Mouse (Mus musculus) MEL (cell line): ENCODE data around the gene Prph. TPM values are rescaled to one million over a fixed set of nuclear protein-coding genes. Genes with fewer than 3 reads are reported as not detected.
A peak's percentile ranks its signal among the peaks of the same experiment; 100 is the strongest.

Source experiments
- DNase-seq: peaks from one replicate; pipeline ENCODE4 v3.0.0; 2011; ENCODE audit warnings: low read depth, low spot score
- H3K27ac ChIP-seq: 2 replicates; pipeline ENCODE4 v1.5.1; 2012; ENCODE audit warnings: low read depth, mild to moderate bottlenecking, control low read depth, low read length, moderate library complexity; ENCODE audit not compliant: control insufficient read depth
- H3K27me3 ChIP-seq, 2 experiments: fragments of 150-350 bp in 1 of 2; sonication (generic) in 1 of 2; 2 replicates each; pipeline ENCODE4 v1.6.1; 2012; ENCODE audit warnings: low read length in 2 of 2, mild to moderate bottlenecking in 2 of 2, improper control_type of control experiment in 1 of 2, moderate library complexity in 1 of 2; ENCODE audit not compliant: insufficient read depth in 2 of 2, control insufficient read depth in 1 of 2
- H3K36me3 ChIP-seq, 2 experiments: 2 replicates each; pipeline ENCODE4 v1.6.1; 2012 to 2014; ENCODE audit warnings: low read length in 2 of 2, improper control_type of control experiment in 1 of 2, inconsistent platforms in 1 of 2, mild to moderate bottlenecking in 1 of 2; ENCODE audit not compliant: insufficient read depth in 2 of 2, control insufficient read depth in 1 of 2
- H3K4me1 ChIP-seq, 2 experiments: fragments of 150-350 bp in 1 of 2; sonication (generic) in 1 of 2; 2 replicates each; pipeline ENCODE4 v1.6.1; 2012; ENCODE audit warnings: low read length in 2 of 2, improper control_type of control experiment in 1 of 2, mild to moderate bottlenecking in 1 of 2; ENCODE audit not compliant: insufficient read depth in 2 of 2, control insufficient read depth in 1 of 2
- H3K4me3 ChIP-seq, 2 experiments: fragments of 150-350 bp in 1 of 2; sonication (generic) in 1 of 2; 2 replicates each; pipeline ENCODE4 v1.5.1; 2012; ENCODE audit warnings: low read depth in 2 of 2, low read length in 2 of 2, mild to moderate bottlenecking in 2 of 2, moderate library complexity in 2 of 2, control low read depth in 1 of 2, improper control_type of control experiment in 1 of 2; ENCODE audit not compliant: control insufficient read depth in 1 of 2, insufficient read depth in 1 of 2
- H3K79me2 ChIP-seq: 2 replicates; pipeline ENCODE4 v1.6.1; 2012; ENCODE audit warnings: mild to moderate bottlenecking, low read length, moderate library complexity; ENCODE audit not compliant: control insufficient read depth, poor library complexity, insufficient read depth
- H3K9ac ChIP-seq: 2 replicates; pipeline ENCODE4 v1.6.1; 2012; ENCODE audit warnings: low read depth, mild to moderate bottlenecking, control low read depth, low read length, moderate library complexity; ENCODE audit not compliant: control insufficient read depth, poor library complexity, severe bottlenecking
- H3K9me3 ChIP-seq: fragments of 150-350 bp; sonication (generic); replicated peaks from 2 replicates; pipeline ENCODE4 v1.6.1; 2012; ENCODE audit warnings: mild to moderate bottlenecking, low read length, improper control_type of control experiment, moderate library complexity; ENCODE audit not compliant: insufficient read depth
- BHLHE40 ChIP-seq: IDR thresholded peaks from 2 replicates; pipeline ENCODE4 v1.6.1; 2012; ENCODE audit warnings: low read depth, mild to moderate bottlenecking, inconsistent platforms, low read length, improper control_type of control experiment, borderline replicate concordance
- CHD1 ChIP-seq: IDR thresholded peaks from 2 replicates; pipeline ENCODE4 v1.6.1; 2012; ENCODE audit warnings: low read depth, mild to moderate bottlenecking, inconsistent platforms, low read length, improper control_type of control experiment
- CHD2 ChIP-seq: IDR thresholded peaks from 2 replicates; pipeline ENCODE4 v1.6.1; 2011; ENCODE audit warnings: low read length, improper control_type of control experiment
- E2F4 ChIP-seq: IDR thresholded peaks from 2 replicates; pipeline ENCODE4 v1.6.1; 2011; ENCODE audit warnings: low read depth, low read length, improper control_type of control experiment, borderline replicate concordance
- ELF1 ChIP-seq: IDR thresholded peaks from 2 replicates; pipeline ENCODE4 v1.6.1; 2014; ENCODE audit warnings: low read depth, mild to moderate bottlenecking, inconsistent platforms, low read length, improper control_type of control experiment, moderate library complexity
- EP300 ChIP-seq, 2 experiments: IDR thresholded peaks; 2 replicates each; pipeline ENCODE4 v1.6.1; 2011; ENCODE audit warnings: improper control_type of control experiment in 2 of 2, low read length in 2 of 2, low read depth in 1 of 2, mild to moderate bottlenecking in 1 of 2
- ETS1 ChIP-seq: IDR thresholded peaks from 2 replicates; pipeline ENCODE4 v1.6.1; 2012; ENCODE audit warnings: low read depth, mild to moderate bottlenecking, inconsistent platforms, low read length, improper control_type of control experiment, moderate library complexity
- GATA1 ChIP-seq: IDR thresholded peaks from 2 replicates; pipeline ENCODE4 v1.6.1; 2011; ENCODE audit warnings: low read depth, low read length, improper control_type of control experiment
- HCFC1 ChIP-seq: IDR thresholded peaks from 2 replicates; pipeline ENCODE4 v1.6.1; 2012; ENCODE audit warnings: low read depth, mild to moderate bottlenecking, inconsistent platforms, low read length, improper control_type of control experiment, moderate library complexity
- JUND ChIP-seq: IDR thresholded peaks from 2 replicates; pipeline ENCODE4 v1.6.1; 2011; ENCODE audit warnings: low read depth, mild to moderate bottlenecking, improper control_type of control experiment, low read length
- KAT2A ChIP-seq: conservative IDR thresholded peaks from 2 replicates; pipeline ENCODE4 v1.6.1; 2012; ENCODE audit warnings: low read depth, low read length, improper control_type of control experiment, inconsistent platforms
- MAFK ChIP-seq: IDR thresholded peaks from 2 replicates; pipeline ENCODE4 v1.6.1; 2011; ENCODE audit warnings: low read depth, mild to moderate bottlenecking, low read length, improper control_type of control experiment, borderline replicate concordance
- MAX ChIP-seq: IDR thresholded peaks from 2 replicates; pipeline ENCODE4 v1.6.1; 2011; ENCODE audit warnings: low read length, improper control_type of control experiment
- MAZ ChIP-seq: IDR thresholded peaks from 2 replicates; pipeline ENCODE4 v1.6.1; 2012; ENCODE audit warnings: low read depth, mild to moderate bottlenecking, inconsistent platforms, low read length, improper control_type of control experiment
- MEF2A ChIP-seq: IDR thresholded peaks from 2 replicates; pipeline ENCODE4 v1.6.1; 2014; ENCODE audit warnings: low read depth, mild to moderate bottlenecking, inconsistent platforms, low read length, improper control_type of control experiment; ENCODE audit not compliant: poor library complexity, insufficient replicate concordance, severe bottlenecking; ENCODE audit errors: extremely low read depth
- MXI1 ChIP-seq: IDR thresholded peaks from 2 replicates; pipeline ENCODE4 v1.6.1; 2011; ENCODE audit warnings: mild to moderate bottlenecking, low read depth, low read length, improper control_type of control experiment
- MYB ChIP-seq: IDR thresholded peaks from 2 replicates; pipeline ENCODE4 v1.6.1; 2011; ENCODE audit warnings: mild to moderate bottlenecking, low read depth, low read length, improper control_type of control experiment
- MYC ChIP-seq: IDR thresholded peaks from 2 replicates; pipeline ENCODE4 v1.6.1; 2011; ENCODE audit warnings: low read depth, mild to moderate bottlenecking, low read length, improper control_type of control experiment, moderate library complexity
- NELFE ChIP-seq: IDR thresholded peaks from 2 replicates; pipeline ENCODE4 v1.6.1; 2011; ENCODE audit warnings: low read depth, low read length, improper control_type of control experiment
- NRF1 ChIP-seq: IDR thresholded peaks from 2 replicates; pipeline ENCODE4 v1.6.1; 2014; ENCODE audit warnings: low read depth, mild to moderate bottlenecking, inconsistent platforms, low read length, improper control_type of control experiment, moderate library complexity; ENCODE audit not compliant: poor library complexity, insufficient read depth, severe bottlenecking
- POLR2A ChIP-seq, 2 experiments: IDR thresholded peaks; 2 replicates each; pipeline ENCODE4 v1.6.1; 2011 to 2012; ENCODE audit warnings: low read length in 2 of 2, mild to moderate bottlenecking in 2 of 2, control low read depth in 1 of 2, improper control_type of control experiment in 1 of 2, low read depth in 1 of 2, moderate library complexity in 1 of 2; ENCODE audit not compliant: control insufficient read depth in 1 of 2, insufficient read depth in 1 of 2, poor library complexity in 1 of 2
- POLR2AphosphoS2 ChIP-seq: IDR thresholded peaks from 2 replicates; pipeline ENCODE4 v1.6.1; 2011; ENCODE audit warnings: low read length, improper control_type of control experiment
- POLR2AphosphoS5 ChIP-seq: IDR thresholded peaks from 2 replicates; pipeline ENCODE4 v1.6.1; 2012; ENCODE audit warnings: low read depth, borderline replicate concordance, mild to moderate bottlenecking, inconsistent platforms, low read length, moderate library complexity, mixed read lengths
- RAD21 ChIP-seq: IDR thresholded peaks from 2 replicates; pipeline ENCODE4 v1.6.1; 2011; ENCODE audit warnings: mild to moderate bottlenecking, low read depth, low read length, improper control_type of control experiment
- RCOR1 ChIP-seq: IDR thresholded peaks from 2 replicates; pipeline ENCODE4 v1.6.1; 2012; ENCODE audit warnings: low read depth, mild to moderate bottlenecking, inconsistent platforms, low read length, improper control_type of control experiment
- SIN3A ChIP-seq: IDR thresholded peaks from 2 replicates; pipeline ENCODE4 v1.6.1; 2012; ENCODE audit warnings: low read length, improper control_type of control experiment, inconsistent platforms
- SMC3 ChIP-seq: IDR thresholded peaks from 2 replicates; pipeline ENCODE4 v1.6.1; 2011; ENCODE audit warnings: low read depth, low read length, improper control_type of control experiment
- TAL1 ChIP-seq: IDR thresholded peaks from 2 replicates; pipeline ENCODE4 v1.6.1; 2012; ENCODE audit warnings: mild to moderate bottlenecking, inconsistent platforms, low read length, moderate library complexity, mixed read lengths
- TBP ChIP-seq: IDR thresholded peaks from 2 replicates; pipeline ENCODE4 v1.8.0; 2011; ENCODE audit warnings: low read depth, low read length, improper control_type of control experiment
- UBTF ChIP-seq: IDR thresholded peaks from 2 replicates; pipeline ENCODE4 v1.6.1; 2012; ENCODE audit warnings: low read depth, mild to moderate bottlenecking, inconsistent platforms, low read length, improper control_type of control experiment, moderate library complexity, borderline replicate concordance; ENCODE audit not compliant: insufficient read depth
- USF1 ChIP-seq: IDR thresholded peaks from 2 replicates; pipeline ENCODE4 v1.6.1; 2014; ENCODE audit warnings: low read depth, mild to moderate bottlenecking, inconsistent platforms, low read length, improper control_type of control experiment, moderate library complexity
- USF2 ChIP-seq, 2 experiments: IDR thresholded peaks; 2 replicates each; pipeline ENCODE4 v1.6.1; 2011 to 2012; ENCODE audit warnings: improper control_type of control experiment in 2 of 2, low read length in 2 of 2, borderline replicate concordance in 1 of 2, inconsistent platforms in 1 of 2, low read depth in 1 of 2, mild to moderate bottlenecking in 1 of 2; ENCODE audit not compliant: insufficient read depth in 1 of 2
- ZC3H11A ChIP-seq: IDR thresholded peaks from 2 replicates; pipeline ENCODE4 v1.6.1; 2012; ENCODE audit warnings: low read depth, mild to moderate bottlenecking, inconsistent platforms, low read length, improper control_type of control experiment
- ZKSCAN1 ChIP-seq: IDR thresholded peaks from 2 replicates; pipeline ENCODE4 v1.6.1; 2012; ENCODE audit warnings: low read depth, mild to moderate bottlenecking, inconsistent platforms, low read length, improper control_type of control experiment, moderate library complexity
- ZMIZ1 ChIP-seq: IDR thresholded peaks from 2 replicates; pipeline ENCODE4 v1.6.1; 2012; ENCODE audit warnings: low read depth, mild to moderate bottlenecking, inconsistent platforms, low read length, improper control_type of control experiment, moderate library complexity
- ZNF384 ChIP-seq: IDR thresholded peaks from 2 replicates; pipeline ENCODE4 v1.6.1; 2012; ENCODE audit warnings: low read depth, mild to moderate bottlenecking, inconsistent platforms, low read length, improper control_type of control experiment
- polyA plus RNA-seq, 2 experiments: library from polyadenylated mRNA; stranded (reverse) in 1 of 2; unstranded in 1 of 2; fragments of >175 nt in 1 of 2; fragments of >200 nt in 1 of 2; gene quantifications; 2 replicates each; pipeline versions ENCODE4 v1.2.1 to v1.2.4; 2012; ENCODE audit warnings: low replicate concordance in 2 of 2, low read depth in 1 of 2; ENCODE audit not compliant: insufficient read length in 2 of 2, insufficient read depth in 1 of 2, missing spikeins in 1 of 2
- total RNA-seq: library from RNA; depleted of rRNA; stranded (reverse); fragments of 300-350 nt; gene quantifications from 2 replicates; pipeline ENCODE4 v1.2.3, GENCODE M21; 2012

The Prph gene
- total and polyA plus RNA-seq, 3 experiments: not detected

DNA sequence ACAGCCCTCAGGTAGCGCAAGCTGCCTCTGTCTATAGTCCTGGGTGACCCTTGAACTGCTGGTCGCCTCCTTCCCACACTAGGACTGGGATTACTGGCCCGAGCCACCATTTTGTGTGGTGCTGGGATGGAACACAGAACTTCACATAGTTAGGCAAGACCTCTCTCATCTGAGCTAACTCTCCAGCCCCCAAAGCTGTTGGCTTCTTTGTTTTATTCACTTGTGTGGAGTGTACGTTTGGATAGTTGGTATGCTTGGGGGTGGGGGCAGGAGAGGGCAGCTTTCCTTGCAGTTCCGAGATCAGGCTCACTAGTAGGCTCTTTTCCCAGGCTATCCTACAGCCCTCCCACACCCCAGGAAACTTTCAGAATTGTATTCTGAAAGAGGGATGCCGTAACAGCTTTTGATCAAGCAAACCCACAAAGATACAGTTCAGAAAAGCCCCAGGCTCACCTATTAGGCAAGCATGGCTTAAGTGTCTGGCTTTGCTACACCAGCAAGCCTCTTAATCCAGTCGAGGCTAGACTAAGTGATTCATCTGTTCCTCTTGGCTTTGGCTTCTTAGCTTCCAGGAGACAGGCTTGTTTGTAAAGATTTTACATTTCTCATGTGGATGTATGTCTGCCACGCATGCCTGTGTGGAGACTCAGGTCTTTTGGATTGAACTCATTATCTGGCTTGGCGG is 22.8 kb upstream of the Prph start:
- H3K27ac ChIP-seq: peak overlapping the region; percentile 84
- H3K79me2 ChIP-seq: peaks cover 33% of the 10 kb centered on the region
- no peak for TF ChIP-seq POLR2AphosphoS5
- TF ChIP-seq GATA1: no peak
- TF ChIP-seq MYC: no peak
- TF ChIP-seq JUND: no peak
- no peak for TF ChIP-seq USF2 (IDR thresholded peaks at IDR 0.05; ENCODE audit: borderline replicate concordance in 1 of 2, insufficient read depth in 1 of 2, low read depth in 1 of 2, low read length in 2 of 2)
- no peak for TF ChIP-seq E2F4
- TF ChIP-seq BHLHE40: no peak
- TF ChIP-seq MYB: no peak
- peak; percentile 43; the same call in 1 of the 2 replicates for TF ChIP-seq MXI1
- no peak for TF ChIP-seq SMC3
- no peak for TF ChIP-seq RCOR1
- no peak; a peak in 1 of 4 replicates for TF ChIP-seq POLR2A (IDR thresholded peaks at IDR 0.05; ENCODE audit: control insufficient read depth in 1 of 2, insufficient read depth in 1 of 2, low read depth in 1 of 2, low read length in 2 of 2, poor library complexity in 1 of 2)
- TF ChIP-seq UBTF: no peak
- no peak for TF ChIP-seq USF1
- 0 out of 2 replicates have a peak, but pooled peaks have one; percentile 22 for TF ChIP-seq MAZ
- TF ChIP-seq EP300 (IDR thresholded peaks at IDR 0.05; ENCODE audit: low read depth in 1 of 2, low read length in 2 of 2): 0 out of 4 replicates have a peak, but pooled peaks have one; percentile 26 to 36
- TF ChIP-seq HCFC1: no peak
- 0 out of 2 replicates have a peak, but pooled peaks have one; percentile 25 for TF ChIP-seq NELFE
- no peak; the same call in 1 of the 2 replicates for TF ChIP-seq ZMIZ1
- no peak for TF ChIP-seq TAL1
- TF ChIP-seq CHD1: no peak
- no peak for TF ChIP-seq ELF1
- no peak for TF ChIP-seq CHD2
- TF ChIP-seq SIN3A: peak; percentile 44; the same call in 1 of the 2 replicates
- no peak; the same call in 1 of the 2 replicates for TF ChIP-seq MAX
- TF ChIP-seq POLR2AphosphoS2: no peak
- TF ChIP-seq ETS1: no peak
- TF ChIP-seq RAD21: no peak
- peak; percentile 41; the same call in 1 of the 2 replicates for TF ChIP-seq NRF1
- no peak for TF ChIP-seq TBP
- TF ChIP-seq ZC3H11A: no peak
- TF ChIP-seq MEF2A: no peak
- no peak for TF ChIP-seq ZKSCAN1
- no peak for TF ChIP-seq ZNF384
- TF ChIP-seq MAFK: no peak
- no peak for TF ChIP-seq KAT2A

More for the DNA sequence above, 22.8 kb upstream of the Prph start:
- peaks cover 20 to 26% of the 10 kb centered on the region in 2 experiments for H3K36me3 ChIP-seq
- H3K27me3 ChIP-seq: no peaks in the 10 kb centered on the region
- peak overlapping the region; percentile 75 to 76 for H3K4me3 ChIP-seq
- no peaks in the 10 kb centered on the region for H3K9me3 ChIP-seq
- DNase-seq: peak; percentile 57
- peak overlapping the region; percentile 80 for H3K9ac ChIP-seq
- peaks cover 8 to 21% of the 10 kb centered on the region in 2 experiments for H3K4me1 ChIP-seq
